Mouse (Mus musculus): ENCODE data around the gene Fam89b.

Gene Fam89b

DNA sequence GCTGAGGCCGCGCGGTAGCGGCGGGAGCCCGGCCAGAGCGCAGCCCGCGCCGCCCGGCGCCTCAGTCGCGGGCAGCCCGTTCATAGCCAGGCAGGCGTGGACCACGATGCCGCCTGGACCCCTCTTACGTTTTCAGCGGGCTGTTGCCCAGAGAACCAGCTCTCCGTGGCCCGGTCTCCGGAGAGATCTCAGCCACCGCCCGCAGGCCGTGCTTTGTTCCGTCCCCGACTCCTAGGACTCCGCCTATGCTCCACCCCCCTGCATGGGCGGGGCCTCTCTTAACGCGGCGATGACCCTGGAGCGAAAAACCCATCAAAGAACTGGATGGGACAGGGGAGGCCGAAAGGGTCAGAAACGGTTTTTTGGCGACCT lies at the start of gene Fam89b:
Gene Fam89b, minus strand, starts transcription at position 210 of the 372 bp plus-strand sequence.
- DNase-seq: peak; percentile 86 to 87

DNA sequence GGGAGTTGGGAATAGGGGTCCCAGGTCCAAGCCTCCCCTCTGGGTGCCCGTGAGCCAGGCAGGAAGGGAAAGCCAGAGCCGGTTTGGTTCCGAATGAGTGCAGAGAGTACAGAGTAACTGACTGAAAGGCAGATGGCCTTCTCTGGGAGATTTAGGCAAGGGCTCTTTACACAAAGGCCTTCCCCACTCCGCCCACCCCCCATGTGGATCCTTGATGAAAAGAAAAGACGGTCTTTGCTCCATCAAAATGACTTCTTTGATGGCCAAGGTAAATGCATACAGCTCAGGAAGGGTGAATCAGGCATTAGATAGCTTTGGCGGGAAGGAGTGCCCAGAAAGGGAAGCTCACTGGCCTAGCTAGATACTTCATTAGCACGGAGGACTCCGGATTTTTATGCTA lies 48.9 kb upstream of the Fam89b start:
- no peak for DNase-seq

DNA sequence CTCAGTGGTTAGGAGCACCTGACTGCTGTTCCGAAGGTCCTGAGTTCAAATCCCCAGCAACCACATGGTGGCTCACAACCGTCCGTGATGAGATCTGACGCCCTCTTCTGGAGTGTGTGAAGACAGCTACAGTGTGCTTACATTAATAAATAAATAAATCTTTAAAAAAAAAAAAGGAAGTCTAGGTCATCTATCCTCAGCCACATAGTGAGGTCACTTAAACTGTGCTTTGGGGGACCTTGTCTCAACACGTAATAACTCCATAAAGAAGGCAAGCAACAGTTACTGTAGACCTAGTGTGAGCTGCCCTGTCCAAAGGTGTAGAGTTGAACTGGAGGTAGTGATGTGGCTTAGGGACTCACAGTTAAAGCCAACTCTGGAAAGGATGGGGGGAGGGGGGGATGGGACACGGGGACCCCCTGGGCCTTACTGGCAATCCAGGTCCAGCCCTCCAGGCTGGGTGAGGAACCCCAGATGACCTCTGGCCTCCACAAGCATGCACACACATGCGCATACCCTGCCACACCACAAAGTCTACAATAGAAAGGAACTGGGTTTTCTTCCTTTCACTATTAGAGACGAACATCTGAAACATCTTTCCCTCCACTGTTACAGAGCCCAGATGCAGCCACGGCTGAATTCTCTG lies 48.1 kb upstream of the Fam89b start:
- DNase-seq: peak in 1 of 2 experiments; percentile 1

DNA sequence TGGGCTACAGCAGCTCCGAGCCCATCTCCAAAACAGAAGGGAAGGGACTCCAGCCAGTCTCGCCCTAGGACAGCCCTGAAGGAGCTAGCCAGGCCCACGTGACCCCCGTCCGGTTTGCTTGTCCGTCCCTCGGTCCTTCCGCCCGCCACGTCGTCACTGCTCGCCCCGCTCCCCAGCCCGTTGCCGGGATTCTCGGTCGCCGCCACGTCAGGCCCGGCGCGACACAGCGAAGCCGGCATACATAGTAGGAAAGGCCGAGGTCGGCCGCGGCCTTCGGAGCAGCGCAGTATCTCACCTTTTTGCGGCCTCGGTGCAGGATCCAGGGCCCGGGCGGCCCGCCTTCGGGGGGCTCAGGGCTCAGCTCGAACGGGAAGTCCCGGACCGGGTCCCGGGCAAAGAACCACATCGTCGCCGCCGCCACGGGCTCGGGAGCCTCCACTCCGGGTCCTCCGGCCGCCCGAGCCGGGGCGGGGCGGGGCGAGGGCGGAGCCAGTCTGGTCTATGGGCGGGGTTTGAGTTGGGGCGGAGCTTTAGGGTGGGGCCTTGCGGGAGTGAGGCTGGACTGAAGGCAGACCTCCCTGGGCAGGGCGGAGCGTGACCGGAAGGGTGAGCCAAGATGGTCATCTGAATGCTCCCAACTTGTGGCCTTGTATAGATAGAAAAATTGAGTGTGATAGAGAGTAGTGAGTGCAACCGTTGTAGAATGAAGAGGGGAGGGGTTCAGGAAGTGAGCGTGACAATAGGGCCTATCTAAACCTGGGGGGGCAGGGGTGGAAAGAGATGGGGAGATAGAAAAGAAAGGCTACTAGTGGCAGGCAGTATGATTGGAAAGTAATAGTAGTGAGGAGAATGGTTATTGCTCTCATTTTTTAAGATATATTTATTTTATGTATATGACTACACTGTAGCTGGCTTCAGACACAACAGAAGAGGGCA lies 41.7 kb upstream of the Fam89b start, which contains the start of gene Scyl1:
Gene Scyl1, minus strand, starts transcription at position 495 of the 936 bp plus-strand sequence.
- peak; percentile 91 to 97 for DNase-seq

DNA sequence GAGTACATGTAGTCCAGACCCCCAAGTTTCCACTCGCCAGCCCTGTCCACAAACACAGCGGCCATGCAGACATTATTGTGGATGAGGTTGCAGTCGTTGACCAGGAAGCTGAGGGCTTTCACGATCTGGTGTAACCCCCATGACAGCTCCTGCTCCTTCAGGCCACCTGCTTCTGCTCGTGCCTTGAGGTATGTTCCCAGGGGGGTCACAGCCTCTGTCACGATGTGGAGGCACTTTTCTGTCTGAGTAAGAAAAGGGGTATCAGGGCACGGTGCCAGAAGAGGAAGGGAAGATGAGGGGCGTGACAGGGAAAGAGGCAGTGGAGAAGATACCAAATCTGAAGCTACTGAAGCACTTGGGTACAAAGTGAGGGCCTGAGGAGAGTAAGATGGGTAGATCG lies 40.9 kb upstream of the Fam89b start:
- peak in 1 of 2 experiments; percentile 22 for DNase-seq

DNA sequence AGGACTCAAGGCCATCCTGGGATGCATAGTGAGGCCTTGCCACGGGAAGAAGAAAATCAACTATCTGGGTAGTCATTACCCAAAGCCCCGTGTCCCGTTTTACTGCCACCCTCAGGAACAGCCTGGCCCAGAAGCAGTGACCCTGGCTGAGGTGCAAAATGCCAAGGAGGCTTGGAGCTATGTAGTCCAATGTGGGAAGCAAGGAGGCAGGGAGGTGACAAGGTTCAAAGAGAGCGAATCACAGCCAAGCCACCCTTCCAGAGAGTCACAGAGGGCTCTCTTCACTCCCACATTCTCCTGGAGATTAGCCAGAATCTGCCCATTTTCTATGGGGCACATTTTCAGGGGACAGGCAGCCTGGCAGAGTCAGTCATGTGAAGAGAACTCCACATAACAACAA lies 37.8 kb upstream of the Fam89b start:
- no peak for DNase-seq

DNA sequence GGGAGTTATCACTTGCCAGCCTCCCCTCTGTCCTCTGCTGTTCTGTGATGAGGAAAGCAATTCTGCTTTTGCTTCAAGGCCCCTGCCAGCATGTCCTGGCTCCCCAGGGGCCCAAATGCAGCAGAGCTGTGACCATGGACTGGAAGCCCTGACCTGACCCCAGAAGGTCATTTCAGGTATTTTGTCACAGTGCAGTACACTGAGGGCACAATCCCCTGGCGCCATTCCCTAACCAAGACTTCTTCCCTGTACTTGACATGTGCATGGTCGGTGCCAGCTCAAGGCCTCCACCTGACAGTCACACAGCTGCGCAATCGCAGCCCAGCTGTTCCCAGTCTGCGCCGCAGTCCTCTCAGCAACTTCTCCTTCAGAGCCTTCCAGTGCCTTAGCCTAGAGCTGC lies 33.7 kb upstream of the Fam89b start:
- DNase-seq: no peak

DNA sequence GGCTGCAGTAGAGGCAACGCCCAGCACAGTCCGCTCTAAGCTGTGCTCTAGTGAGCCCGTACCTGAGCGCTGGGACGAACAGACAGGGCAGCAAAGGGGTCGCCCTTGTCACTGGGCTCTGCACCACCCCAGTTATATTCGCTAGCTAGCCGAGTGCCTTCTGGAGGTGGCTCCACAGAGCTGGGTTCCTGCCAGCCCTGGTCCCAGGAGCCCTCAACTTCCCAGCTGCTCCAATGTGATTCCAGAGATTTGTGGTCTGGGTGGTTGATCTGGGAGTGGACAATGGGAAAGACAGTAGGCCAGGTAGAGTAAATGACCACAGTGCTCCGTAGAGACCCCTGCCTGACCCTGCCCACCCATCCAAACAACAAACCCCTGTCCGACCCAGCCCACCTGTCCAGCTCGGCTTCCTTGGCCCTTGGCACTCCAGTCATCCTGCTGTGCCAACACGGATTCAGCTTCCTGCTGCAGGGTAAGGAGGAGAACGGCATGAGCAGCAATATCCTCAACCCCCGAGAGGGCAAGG lies 29.5 kb upstream of the Fam89b start:
- no peak for DNase-seq

DNA sequence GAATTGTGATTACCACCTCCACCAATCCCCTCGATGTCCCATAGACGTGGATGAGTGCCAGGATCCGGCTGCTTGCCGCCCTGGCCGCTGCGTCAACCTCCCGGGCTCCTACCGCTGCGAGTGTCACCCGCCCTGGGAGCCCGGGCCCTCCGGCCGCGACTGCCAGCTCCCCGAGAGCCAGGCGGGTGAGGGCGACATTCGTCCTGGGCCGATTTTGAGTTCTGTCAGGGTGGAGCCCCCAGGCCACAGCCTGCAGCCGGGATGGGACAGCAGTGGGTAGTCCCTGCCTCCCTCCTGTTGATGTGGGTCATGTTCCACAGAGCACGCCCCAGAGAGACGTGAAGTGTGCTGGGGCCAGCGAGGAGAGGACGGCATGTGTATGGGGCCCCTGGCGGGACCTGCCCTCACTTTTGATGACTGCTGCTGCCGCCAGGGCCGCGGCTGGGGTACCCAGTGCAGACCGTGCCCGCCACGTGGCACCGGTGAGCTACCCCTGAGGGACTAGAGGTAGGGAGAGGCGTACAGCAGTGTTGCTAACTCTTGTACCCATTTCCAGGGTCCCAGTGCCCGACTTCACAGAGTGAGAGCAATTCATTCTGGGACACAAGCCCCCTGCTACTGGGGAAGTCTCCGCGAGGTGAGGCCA lies 27.7 kb upstream of the Fam89b start:
- no peak for DNase-seq

DNA sequence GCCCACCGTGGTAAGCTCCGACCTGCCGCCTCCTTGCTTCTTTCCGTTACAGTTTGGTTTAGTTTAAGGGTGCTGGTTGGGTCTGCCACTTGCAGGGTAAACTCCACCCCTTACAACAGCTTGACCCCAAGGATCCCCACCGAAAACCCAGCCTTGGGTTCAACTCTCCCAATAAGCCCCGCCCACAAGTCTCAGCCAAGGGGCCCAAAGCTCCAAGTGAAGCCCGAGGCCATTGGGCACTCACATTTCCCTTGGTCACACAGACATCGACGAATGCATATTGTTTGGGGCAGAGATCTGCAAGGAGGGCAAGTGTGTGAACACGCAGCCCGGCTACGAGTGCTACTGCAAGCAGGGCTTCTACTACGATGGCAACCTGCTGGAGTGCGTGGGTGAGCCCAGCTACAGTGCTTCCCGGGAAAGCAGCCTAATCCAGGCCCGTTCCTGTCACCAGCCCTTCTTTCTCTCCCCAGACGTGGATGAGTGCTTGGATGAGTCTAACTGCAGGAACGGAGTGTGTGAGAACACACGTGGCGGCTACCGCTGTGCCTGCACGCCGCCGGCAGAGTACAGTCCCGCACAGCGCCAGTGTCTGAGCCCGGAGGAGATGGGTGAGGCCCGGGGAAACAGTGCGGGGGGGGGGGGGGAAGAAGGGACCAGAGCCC lies 27.0 kb upstream of the Fam89b start:
- no peak for DNase-seq

DNA sequence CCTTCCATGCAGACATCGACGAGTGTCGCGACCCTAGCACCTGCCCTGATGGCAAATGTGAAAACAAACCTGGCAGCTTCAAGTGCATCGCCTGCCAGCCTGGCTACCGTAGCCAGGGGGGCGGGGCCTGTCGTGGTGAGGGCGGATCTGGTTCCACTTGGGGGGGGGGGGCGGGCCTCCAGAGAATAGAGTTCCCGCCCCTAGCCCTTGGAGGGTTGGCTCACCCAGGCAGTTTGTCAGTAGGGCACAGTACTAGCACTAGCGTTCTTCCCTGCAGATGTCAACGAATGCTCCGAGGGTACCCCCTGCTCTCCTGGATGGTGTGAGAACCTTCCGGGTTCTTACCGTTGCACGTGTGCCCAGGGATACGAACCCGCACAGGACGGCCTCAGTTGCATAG lies 22.3 kb upstream of the Fam89b start:
- DNase-seq: peak in 1 of 2 experiments; percentile 37

DNA sequence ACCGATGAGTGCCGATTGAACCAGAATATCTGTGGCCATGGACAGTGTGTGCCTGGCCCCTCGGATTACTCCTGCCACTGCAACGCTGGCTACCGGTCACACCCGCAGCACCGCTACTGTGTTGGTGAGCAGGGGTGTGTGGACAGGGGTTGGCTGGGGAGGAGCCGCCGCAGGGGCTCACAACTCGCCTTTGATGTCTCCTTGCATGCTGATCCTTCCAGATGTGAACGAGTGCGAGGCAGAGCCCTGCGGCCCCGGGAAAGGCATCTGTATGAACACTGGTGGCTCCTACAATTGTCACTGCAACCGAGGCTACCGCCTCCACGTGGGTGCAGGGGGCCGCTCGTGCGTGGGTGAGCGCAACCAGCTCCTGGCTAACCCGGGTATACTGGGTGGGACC lies 21.5 kb upstream of the Fam89b start:
- DNase-seq: no peak

DNA sequence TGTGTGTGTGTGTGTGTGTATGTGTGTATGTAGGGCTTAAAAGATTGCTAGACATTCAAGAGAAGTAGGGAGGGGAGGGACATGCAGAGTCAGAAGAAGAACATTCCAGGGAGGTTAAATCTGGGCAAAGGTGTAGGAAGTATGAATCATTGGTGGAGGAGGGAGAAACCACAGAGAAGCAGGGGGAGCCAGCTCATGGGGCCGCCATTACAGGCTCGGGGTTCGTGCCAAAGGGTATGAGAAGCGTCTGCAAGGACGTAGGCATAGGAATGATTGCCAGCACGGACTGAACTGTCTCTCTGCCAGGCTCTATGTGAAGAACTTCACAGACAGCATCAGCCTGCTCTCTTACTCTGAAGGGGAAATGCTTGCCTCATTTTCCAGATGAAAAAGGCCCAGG lies 20.0 kb upstream of the Fam89b start:
- no peak for DNase-seq

DNA sequence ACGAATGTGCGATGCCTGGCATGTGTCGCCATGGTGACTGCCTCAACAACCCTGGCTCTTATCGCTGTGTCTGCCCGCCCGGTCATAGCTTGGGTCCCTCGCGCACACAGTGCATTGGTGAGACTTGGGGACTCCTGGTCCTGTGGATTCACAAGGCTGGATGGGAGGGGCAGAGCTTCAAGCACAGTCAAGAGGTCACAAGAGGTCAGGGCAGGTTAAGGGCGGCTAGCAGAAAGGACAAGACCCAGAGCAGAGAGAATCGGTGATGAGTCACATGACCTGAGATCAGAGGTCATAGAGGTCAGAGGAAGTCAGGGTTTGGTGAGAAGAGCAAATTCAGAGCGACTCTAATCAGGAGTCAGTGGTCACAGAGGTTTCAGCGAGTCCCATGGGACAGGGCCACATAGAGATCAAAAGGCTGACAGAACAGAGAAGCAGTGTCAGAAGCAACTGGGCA lies 17.5 kb upstream of the Fam89b start:
- DNase-seq: no peak

DNA sequence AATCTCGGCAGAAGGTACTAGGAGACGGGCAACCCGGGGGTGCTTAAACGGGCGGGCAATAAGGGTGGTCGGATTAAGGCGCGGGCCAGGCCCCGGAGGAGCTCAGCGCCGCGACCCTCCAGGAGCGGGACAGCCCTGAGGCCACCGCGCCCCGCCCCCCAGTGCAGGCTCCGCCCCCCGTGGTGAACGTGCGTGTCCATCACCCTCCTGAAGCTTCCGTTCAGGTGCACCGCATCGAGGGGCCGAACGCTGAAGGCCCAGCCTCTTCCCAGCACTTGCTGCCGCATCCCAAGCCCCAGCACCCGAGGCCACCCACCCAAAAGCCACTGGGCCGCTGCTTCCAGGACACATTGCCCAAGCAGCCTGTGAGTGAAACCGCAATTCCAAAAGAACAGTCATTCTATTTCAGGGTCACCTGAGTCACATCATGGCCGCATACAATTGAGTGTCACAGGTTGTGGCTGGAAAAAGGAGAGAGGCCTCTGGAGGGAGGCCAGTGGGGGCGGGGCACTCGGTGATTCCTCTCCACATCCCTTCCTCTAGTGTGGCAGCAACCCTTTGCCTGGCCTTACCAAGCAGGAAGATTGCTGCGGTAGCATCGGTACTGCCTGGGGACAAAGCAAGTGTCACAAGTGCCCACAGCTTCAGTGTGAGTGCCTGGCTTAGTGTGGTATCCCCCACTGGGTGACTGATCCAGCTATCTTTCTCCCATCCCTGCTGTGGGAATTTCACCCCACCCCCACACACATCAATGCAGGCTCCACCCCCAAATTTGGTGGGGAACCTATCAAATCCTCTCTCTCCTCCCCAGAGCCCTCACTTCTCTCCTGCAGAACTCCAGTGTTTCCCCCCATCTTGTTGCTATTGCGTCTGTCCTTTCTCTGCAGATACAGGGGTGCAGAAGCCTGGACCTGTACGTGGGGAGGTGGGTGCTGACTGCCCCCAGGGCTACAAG lies 16.6 kb upstream of the Fam89b start:
- DNase-seq: no peak

DNA sequence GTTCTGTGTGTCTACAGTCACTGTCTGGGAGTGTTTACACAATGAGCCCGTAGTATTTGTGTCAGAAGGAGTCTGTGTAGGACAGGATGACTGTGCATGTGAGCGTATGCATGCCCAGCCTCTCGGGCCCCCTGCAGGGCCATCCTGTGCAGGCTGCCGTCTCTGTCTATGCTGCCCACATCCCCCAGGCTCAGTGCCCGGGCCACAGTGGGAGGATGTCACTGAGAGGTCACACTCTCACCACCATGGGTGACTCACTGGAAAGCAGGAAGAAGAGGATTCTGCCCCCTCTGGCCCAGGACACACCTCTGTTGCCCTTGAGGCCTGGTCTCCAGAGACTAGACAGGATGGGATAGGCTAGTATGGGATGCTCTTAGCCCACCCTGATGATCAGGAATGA lies 14.1 kb upstream of the Fam89b start:
- no peak for DNase-seq

DNA sequence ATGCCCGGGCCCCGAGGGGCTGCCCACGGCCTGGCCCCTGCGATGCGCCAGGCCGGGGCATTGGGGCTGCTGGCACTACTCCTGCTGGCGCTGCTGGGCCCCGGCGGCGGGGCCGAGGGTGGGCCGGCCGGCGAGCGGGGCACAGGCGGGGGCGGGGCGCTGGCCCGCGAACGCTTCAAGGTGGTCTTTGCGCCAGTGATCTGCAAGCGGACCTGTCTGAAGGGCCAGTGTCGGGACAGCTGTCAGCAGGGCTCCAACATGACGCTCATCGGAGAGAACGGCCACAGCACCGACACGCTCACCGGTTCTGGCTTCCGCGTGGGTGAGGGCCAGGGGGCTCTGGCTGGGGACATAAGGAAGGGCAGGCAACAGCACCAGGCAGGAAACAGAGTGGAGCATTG lies 12.8 kb upstream of the Fam89b start:
- no peak for DNase-seq

DNA sequence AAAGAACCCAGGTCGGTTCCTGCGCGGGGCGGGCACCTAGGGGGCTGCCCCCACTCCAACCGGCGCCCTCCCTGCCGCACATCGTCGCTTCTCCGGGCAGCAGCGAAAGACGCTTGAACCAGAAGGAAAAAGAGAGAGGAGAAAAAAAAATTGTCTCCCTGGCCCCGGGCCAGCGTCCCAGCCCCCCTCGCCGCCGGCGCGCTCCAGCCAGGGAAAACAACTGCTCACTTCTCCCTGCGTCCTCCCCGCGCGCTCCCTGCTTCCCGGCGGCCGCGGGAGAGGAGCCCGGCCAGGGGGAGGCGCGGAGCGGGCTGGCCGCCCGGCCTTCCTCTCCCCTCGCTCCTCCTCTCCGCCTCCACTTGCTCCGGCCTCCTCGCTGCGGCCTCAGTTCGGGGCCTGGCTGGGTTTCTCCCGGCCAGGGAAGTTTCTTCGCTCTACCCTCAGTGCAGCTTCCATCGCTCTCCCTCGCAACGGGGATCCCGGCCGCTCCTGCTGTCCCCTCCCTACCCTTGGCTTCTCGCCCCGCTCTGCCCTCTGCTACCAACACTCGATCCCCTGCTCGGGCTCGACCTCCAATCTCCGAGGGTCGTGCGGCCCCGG lies 12.3 kb upstream of the Fam89b start:
- no peak for DNase-seq

DNA sequence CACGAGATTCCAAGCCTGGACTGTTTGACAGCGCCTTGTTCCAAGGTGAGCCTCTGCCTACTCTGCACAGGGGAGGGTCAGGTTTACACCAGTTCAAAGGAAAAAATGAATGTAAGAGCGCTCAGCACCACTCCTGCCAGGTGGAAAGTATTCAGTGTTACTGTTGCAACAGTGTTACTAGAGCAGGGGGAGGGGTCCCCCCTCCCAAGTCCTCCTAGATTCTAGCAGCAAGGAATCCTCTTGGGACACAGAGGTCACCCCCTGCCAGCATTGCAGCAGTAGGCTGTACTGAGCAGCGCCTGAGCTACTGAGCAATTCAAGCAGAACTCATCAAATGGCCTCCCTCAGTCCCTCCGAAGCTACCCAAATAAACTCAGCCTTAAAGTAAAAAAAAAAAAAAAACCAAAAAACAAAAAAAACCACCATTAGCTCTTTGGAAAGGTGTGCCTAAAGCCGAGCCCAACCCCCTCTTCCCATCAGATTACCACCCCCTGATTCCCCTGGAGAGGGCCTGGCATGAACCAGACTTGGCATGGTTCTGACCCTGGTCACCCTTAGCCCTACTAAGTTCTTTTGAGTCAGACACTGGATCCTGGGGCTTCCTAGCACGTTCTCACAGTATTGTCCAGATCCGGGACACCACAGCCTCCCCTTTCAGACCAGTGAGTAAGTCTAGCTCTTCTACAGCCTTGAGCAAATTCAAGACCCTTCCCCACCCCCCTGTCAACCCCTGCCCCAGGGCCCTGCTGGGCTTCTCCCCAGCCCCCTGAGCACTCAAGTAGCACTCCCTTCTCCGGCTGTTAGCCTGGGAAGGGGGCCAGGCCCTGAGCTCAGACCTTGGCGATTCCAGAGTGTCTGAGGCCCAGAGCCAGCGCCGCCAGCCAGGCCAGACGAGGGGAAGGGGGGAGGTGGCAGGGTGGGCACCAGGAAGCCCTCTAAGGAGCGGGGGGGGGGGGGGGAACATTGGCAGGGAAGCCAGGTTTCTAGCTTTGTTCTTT lies 11.2 kb upstream of the Fam89b start, which contains the start of gene Ltbp3:
Gene Ltbp3, plus strand, starts transcription at position 585 of the 998 bp plus-strand sequence.
- no peak for DNase-seq

DNA sequence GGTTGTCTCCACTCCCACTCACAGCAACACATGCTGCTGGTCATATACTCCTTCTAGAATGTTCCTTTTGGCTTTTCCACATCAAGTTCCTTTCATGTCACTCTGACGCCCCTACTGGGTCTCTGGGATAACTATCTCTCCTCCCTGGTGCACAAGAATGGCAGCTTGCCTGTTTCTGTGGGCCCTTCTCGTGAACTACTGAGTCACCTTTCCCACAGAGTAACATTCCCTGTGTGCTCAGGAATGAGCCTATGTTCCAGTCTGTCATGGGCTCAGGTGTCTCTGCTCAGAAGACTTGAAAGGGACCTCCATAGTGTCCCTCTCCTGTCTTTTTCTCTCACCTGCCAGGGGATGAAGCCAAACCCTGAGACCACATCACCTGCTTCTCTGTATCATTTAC lies 10.0 kb upstream of the Fam89b start:
- DNase-seq: no peak

All from thymus, postnatal 36 days (tissue).